Mouse (Mus musculus): ENCODE data around the gene Esrrb. TPM values are rescaled to one million over a fixed set of nuclear protein-coding genes. Genes with fewer than 3 reads are reported as not detected.

The Esrrb gene
- polyA plus RNA-seq, 1 experiment from 2014 or later, result 0.13 TPM

Other genes starting within 250 kb of the Esrrb start
- 20.5 and 21.4 TPM in 2 replicates for gene Gpatch2l, start 119.3 kb upstream of the Esrrb start, polyA plus RNA-seq (2014; fragmentation: Nextera tagmentation; extraction: Ambion mirVana)